In genomic region chr15:97907801-97908751, GRCm38 (mm10) we compare ENCODE assay signal across 8 mouse cellular contexts. TPM values are rescaled to one million over a fixed set of nuclear protein-coding genes. Genes with fewer than 3 reads are reported as not detected.
DNase-seq lines count a peak whose midpoint lies in the region; ATAC-seq lines count a peak whose summit lies in the region.

No protein-coding gene starts in this region.

- H3K27me3 ChIP-seq in embryonic facial prominence, embryonic 12.5 days = peaks cover 38% of the 10 kb centered on the region
- peaks cover 46% of the 10 kb centered on the region for H3K27me3 ChIP-seq in heart, embryonic 14.5 days (ENCODE audit: control insufficient read depth, insufficient read depth, low read length)

- no peaks in the 10 kb centered on the region for H3K36me3 ChIP-seq in embryonic facial prominence, embryonic 12.5 days
- H3K36me3 ChIP-seq in heart, embryonic 14.5 days (ENCODE audit: control insufficient read depth, insufficient read depth, low read length) = no peaks in the 10 kb centered on the region

- 0 out of 2 replicates have a peak, but pooled peaks cover 15% of the 10 kb centered on the region for H3K4me1 ChIP-seq in embryonic facial prominence, embryonic 12.5 days
- peaks cover 16 to 21% of the 10 kb centered on the region in 2 experiments for H3K4me1 ChIP-seq in heart, embryonic 14.5 days (ENCODE audit: control insufficient read depth in 2 of 2, insufficient read depth in 2 of 2, low read length in 2 of 2)

- intact Hi-C loops in left cerebral cortex, postnatal 14 days (cut with DNase I) = no loop called here

- H3K9me3 ChIP-seq in embryonic facial prominence, embryonic 12.5 days = no peaks in the 10 kb centered on the region
- no peaks in the 10 kb centered on the region for H3K9me3 ChIP-seq in heart, embryonic 14.5 days (ENCODE audit: control insufficient read depth, low read length)

- H3K27ac ChIP-seq in embryonic facial prominence, embryonic 12.5 days = no peak overlapping the region
- H3K27ac ChIP-seq in heart, embryonic 14.5 days (replicated peaks in 1 of 2; ENCODE audit: control insufficient read depth in 1 of 2, insufficient read depth in 1 of 2, low read depth in 2 of 2, low read length in 2 of 2) = no peak overlapping the region

- 1% methylated on average over 59 of the region's 59 CpGs for WGBS in embryonic facial prominence, embryonic 12.5 days
- under 1% methylated on average over 59 of the region's 59 CpGs for WGBS in heart, embryonic 14.5 days

- DNase-seq in 3134 (ENCODE audit: extremely low read depth, insufficient read length, low spot score) (peak; percentile 91), R1 (ENCODE audit: low read depth, low spot score) (peak; percentile 72)
- peak; percentile 83 for DNase-seq in kidney, postnatal 14 days
- peak; percentile 35 to 43 for DNase-seq in spleen, adult 18-20 months
- DNase-seq in left cerebral cortex, postnatal 14 days (ENCODE audit: low spot score in 2 of 2) = no peak

- ATAC-seq in embryonic facial prominence, embryonic 12.5 days (ENCODE audit: insufficient number of reproducible peaks, insufficient read depth, low FRiP score, low TSS enrichment) = peak; percentile 89
- peak; percentile 65 for ATAC-seq in heart, embryonic 14.5 days (ENCODE audit: insufficient number of reproducible peaks, insufficient read depth, low FRiP score, low read depth)
- ATAC-seq in megakaryocyte progenitor cell, adult 5-6 weeks (replicated peaks; ENCODE audit: poor library complexity) = peak; percentile 76

- peak overlapping the region; percentile 44 for H3K4me3 ChIP-seq in embryonic facial prominence, embryonic 12.5 days
- H3K4me3 ChIP-seq in heart, embryonic 14.5 days (ENCODE audit: control insufficient read depth in 1 of 2, insufficient read depth in 1 of 2, low read depth in 1 of 2, low read length in 2 of 2) = peak overlapping the region; percentile 48 to 62

- H3K4me2 ChIP-seq in embryonic facial prominence, embryonic 12.5 days (replicated peaks) = peak overlapping the region; percentile 87
- H3K4me2 ChIP-seq in heart, embryonic 14.5 days (ENCODE audit: low read length) = peak overlapping the region; percentile 87

- H3K9ac ChIP-seq in embryonic facial prominence, embryonic 12.5 days = peak overlapping the region; percentile 39
- H3K9ac ChIP-seq in heart, embryonic 14.5 days (ENCODE audit: low read length) = peak overlapping the region; percentile 62

RNA-seq across cellular contexts. Expression of gene Vdr, which starts 2.4 kb away (rescaled TPM):
- polyA plus RNA-seq in embryonic facial prominence, embryonic 12.5 days (2016; fragmentation: Nextera tagmentation; extraction: Ambion mirVana) = 0.60 and 0.97 TPM in 2 replicates
- 0.81 and 0.97 TPM in 2 replicates for polyA plus RNA-seq in heart, embryonic 14.5 days (2014; fragmentation: Nextera tagmentation; extraction: Ambion mirVana)
- 5.3 and 7.9 TPM in 2 replicates for total RNA-seq in megakaryocyte progenitor cell, adult 5-6 weeks (2015)
- total RNA-seq in megakaryocyte progenitor cell, adult 5-6 weeks (2017) = 1.7 and 1.9 TPM in 2 replicates
- under 1 TPM; 0.13 TPM for total RNA-seq in left cerebral cortex, postnatal 14 days (2021)

RNA-seq across cellular contexts. Expression of gene Tmem106c, which starts 55.9 kb away (rescaled TPM):
- polyA plus RNA-seq in embryonic facial prominence, embryonic 12.5 days (2016; fragmentation: Nextera tagmentation; extraction: Ambion mirVana) = 35.9 and 37.6 TPM in 2 replicates
- 38.1 and 40.6 TPM in 2 replicates for polyA plus RNA-seq in heart, embryonic 14.5 days (2014; fragmentation: Nextera tagmentation; extraction: Ambion mirVana)
- total RNA-seq in megakaryocyte progenitor cell, adult 5-6 weeks (2015) = 41.7 and 48.4 TPM in 2 replicates
- total RNA-seq in megakaryocyte progenitor cell, adult 5-6 weeks (2017) = 26.2 and 30.1 TPM in 2 replicates
- 10 to 100 TPM; 14.9 to 16.3 TPM for total RNA-seq in left cerebral cortex, postnatal 14 days (2021)

Comparison
In these comparisons a context has a peak if more than half of its experiments do, and no peak if none do; other contexts are left out.
1. DNase-seq: peak in 3134 (single experiment), R1 (single experiment), kidney, postnatal 14 days (single experiment) and spleen, adult 18-20 months (2 of 2); none in left cerebral cortex, postnatal 14 days (0 of 2).
2. Peak in every context shown above with its lines, with median percentiles within 50 percentile points of each other: ATAC-seq.